Mouse (Mus musculus): ENCODE measurements around the gene Cdhr4.

DNA sequence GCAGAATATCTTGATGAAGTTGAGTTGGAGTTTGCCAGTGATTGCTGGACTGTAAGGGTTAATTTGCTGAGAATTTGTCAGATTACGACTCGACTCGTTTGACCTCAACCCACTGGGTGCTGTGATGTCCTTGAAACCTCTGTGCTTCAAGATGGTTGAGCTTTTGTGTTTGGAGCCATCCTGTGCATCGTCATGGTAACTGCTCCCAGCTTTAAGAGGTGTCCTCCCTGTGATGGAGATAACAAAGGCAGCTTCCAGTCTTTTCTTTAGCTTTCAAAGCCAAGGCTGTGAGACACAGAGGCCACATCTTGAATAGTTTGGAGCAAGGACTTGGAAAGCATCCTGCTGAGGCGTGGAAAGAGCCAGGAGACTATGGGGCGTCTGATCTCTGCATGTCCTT, 35.2 kb upstream of the Cdhr4 start:
- TF ChIP-seq CTCF (IDR thresholded peaks at IDR 0.05; ENCODE audit: extremely low read depth, insufficient read depth, low read length) (no peak), POLR2A (IDR thresholded peaks at IDR 0.05; ENCODE audit: extremely low read depth, insufficient read depth, low read length) (no peak)
